Mouse (Mus musculus): Measurements from ENCODE around the gene Hoxb5. TPM values are rescaled to one million over a fixed set of nuclear protein-coding genes. Genes with fewer than 3 reads are reported as not detected.
A peak's percentile ranks its signal among the peaks of the same experiment; 100 is the strongest.

The Hoxb5 gene
- 10 to 100 TPM; 11.6 to 27.3 TPM for total RNA-seq (2021)
- long read RNA-seq, experiment 1, partial matches to known transcripts = 0 of 2 reads
- long read RNA-seq, experiment 1, other reads (novel, unspliced or antisense) = 1 of 2 reads
- long read RNA-seq, experiment 2, transcript Hoxb5-201 (2 exons, 1,895 nt) = minor isoform, 5 of 15 reads
- long read RNA-seq, experiment 2, transcript Hoxb5-202 (1 exons, 2,786 nt) = major isoform, 10 of 15 reads
- long read RNA-seq, experiment 2, partial matches to known transcripts = 0 of 15 reads
- long read RNA-seq, experiment 2, other reads (novel, unspliced or antisense) = 0 of 15 reads

DNA sequence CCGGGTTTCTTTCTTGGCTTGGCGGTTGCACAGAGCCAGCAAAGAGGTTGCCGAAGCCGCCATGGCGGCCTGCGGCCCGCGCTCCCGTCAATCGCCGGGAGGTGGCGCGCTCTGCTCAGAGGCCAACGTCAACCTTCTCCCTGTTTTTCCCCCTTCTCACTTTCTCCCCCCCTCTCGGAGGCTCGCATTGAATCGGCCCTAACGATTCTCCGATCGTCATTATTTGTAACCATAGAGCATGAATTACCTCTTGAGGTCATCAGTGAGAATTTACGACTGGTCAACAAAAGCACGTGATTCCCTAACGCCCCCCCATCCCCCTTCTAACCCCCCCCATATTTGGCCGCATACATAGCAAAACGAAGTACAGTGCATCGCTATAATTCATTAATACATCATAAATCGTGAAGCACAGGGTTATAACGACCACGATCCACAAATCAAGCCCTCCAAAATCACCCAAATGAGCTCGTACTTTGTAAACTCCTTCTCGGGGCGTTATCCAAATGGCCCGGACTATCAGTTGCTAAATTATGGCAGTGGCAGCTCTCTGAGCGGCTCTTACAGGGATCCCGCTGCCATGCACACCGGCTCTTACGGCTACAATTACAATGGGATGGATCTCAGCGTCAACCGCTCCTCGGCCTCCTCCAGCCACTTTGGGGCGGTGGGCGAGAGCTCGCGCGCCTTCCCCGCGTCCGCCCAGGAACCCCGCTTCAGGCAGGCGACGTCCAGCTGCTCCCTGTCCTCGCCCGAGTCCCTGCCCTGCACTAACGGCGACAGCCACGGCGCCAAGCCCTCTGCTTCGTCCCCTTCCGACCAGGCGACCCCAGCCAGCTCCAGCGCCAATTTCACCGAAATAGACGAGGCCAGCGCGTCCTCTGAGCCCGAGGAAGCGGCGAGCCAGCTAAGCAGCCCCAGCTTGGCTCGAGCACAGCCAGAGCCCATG, at the start of gene Hoxb5:
Gene Hoxb5 (plus strand): TSS at position 186 of the 949 bp plus-strand sequence.
- DNase-seq (ENCODE audit: low spot score in 2 of 2) = peak; percentile 92

GRCm38 (mm10) chr11:96254221-96254620, 48.9 kb upstream of the Hoxb5 start:
- peak in 1 of 2 experiments; percentile 35 for DNase-seq (ENCODE audit: low spot score in 2 of 2)

GRCm38 (mm10) chr11:96255111-96255995, 47.8 kb upstream of the Hoxb5 start:
- peak in 1 of 2 experiments; percentile 43 for DNase-seq (ENCODE audit: low spot score in 2 of 2)

- no peak for DNase-seq (ENCODE audit: low spot score in 2 of 2)
Observed at GRCm38 (mm10) chr11:96255996-96256445, 47.1 kb upstream of the Hoxb5 start.

- no peak for DNase-seq (ENCODE audit: low spot score in 2 of 2)
Observed at GRCm38 (mm10) chr11:96257141-96257540, 46.0 kb upstream of the Hoxb5 start.

GRCm38 (mm10) chr11:96259038-96259437, 44.1 kb upstream of the Hoxb5 start:
- peak in 1 of 2 experiments; percentile 16 for DNase-seq (ENCODE audit: low spot score in 2 of 2)

DNA sequence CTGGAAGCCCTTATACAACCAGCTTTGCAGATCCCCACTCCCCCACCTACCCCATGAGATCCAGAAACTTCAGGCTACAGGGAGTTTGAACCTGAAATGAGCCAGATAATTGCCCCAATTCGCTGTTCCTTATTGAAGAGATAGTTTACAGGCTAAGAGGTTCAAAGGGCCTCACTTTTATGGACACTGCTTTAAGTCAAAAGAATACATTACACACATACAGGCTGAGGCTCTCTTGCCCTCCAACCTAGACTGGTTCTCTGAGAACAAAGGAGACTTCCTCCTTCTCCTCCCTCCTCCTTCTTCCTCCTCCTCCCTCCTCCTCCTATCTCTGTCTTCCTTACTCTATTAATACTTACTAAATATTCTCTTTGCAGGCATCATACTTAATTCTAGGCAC, 43.6 kb upstream of the Hoxb5 start:
- DNase-seq (ENCODE audit: low spot score in 2 of 2) = no peak

- DNase-seq (ENCODE audit: low spot score in 2 of 2) = peak; percentile 53 to 68
Observed at GRCm38 (mm10) chr11:96260310-96260970, 42.7 kb upstream of the Hoxb5 start.

DNA sequence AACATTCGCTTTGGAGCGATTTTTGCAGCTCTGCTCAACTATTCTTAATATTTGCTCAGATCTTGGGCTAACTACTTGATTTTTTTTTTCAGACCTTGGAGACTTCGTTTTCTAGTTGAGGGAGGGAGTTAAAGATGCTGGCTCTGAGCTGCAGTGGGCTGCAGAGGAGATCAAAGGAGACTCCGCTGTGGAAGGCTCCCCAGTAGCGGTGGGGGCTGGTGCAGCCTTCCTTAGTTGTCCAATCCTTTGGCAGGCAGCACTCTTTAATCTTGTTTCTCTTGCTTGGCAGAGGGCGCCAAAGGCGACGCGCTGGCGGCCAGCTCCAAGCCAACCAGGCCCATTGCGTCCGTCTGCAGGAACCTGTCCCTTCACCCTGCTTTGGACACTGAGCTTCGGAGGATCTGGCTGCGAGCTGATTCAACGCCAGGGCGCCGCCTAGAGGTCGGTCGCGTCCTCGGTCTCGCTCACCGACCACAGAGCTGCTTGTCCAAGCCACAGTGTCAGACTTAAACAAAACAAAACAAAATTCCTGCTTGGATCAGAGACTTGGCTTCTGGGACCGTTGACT, 41.7 kb upstream of the Hoxb5 start:
- DNase-seq (ENCODE audit: low spot score in 2 of 2) = peak; percentile 87

GRCm38 (mm10) chr11:96262262-96262830, 40.8 kb upstream of the Hoxb5 start:
- peak in 1 of 2 experiments; percentile 54 for DNase-seq (ENCODE audit: low spot score in 2 of 2)

- peak in 1 of 2 experiments; percentile 34 for DNase-seq (ENCODE audit: low spot score in 2 of 2)
Observed at GRCm38 (mm10) chr11:96263636-96264389, 39.3 kb upstream of the Hoxb5 start.

GRCm38 (mm10) chr11:96264390-96265020, 38.6 kb upstream of the Hoxb5 start:
- no peak for DNase-seq (ENCODE audit: low spot score in 2 of 2)

- DNase-seq (ENCODE audit: low spot score in 2 of 2) = peak in 1 of 2 experiments; percentile 63
Observed at GRCm38 (mm10) chr11:96265954-96266353, 37.2 kb upstream of the Hoxb5 start.

- no peak for DNase-seq (ENCODE audit: low spot score in 2 of 2)
Observed at GRCm38 (mm10) chr11:96267021-96267920, 35.9 kb upstream of the Hoxb5 start.

DNA sequence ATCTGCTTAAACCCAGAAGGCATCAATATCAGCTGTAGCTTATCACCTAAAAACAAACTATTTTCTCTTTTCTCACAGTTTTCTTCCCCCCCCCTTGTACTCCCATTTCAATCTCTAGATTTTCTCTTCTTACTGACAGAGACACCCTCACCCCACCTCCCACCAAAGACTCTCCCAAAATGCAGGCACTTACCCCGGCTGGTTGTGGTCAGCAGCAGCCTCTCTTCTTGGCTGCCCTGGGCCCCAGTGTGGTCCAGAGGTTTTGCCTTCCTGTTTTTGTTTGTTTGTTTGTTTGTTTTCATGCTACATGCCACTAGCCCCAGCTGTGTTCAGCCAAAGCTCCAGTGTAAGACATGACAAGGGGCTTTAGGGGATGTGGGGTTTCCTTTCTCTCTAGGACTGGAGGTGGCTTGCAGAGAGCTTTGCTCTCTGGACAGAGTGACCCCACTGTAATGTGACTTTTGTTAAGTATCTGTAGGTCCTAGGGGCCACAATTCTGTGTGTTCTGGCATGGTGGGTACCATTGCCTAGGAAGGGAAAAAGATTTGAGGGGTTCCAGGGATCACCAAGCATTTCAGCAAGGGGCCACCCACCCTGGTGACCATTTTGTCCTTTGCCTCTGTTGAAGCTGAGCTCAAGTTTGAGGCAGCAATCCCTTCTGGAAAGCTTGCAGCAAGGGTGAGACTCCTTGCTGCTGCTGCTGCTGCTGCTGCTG, 34.9 kb upstream of the Hoxb5 start:
- DNase-seq (ENCODE audit: low spot score in 2 of 2) = peak; percentile 9 to 20

GRCm38 (mm10) chr11:96269869-96270268, 33.3 kb upstream of the Hoxb5 start:
- DNase-seq (ENCODE audit: low spot score in 2 of 2) = peak; percentile 72 to 81
